Mouse (Mus musculus) C2C12 (cell line): ENCODE measurements at regions not wholly inside any gene's neighbourhood (a gene's known extent, or its start where the extent isn't known, plus 50 kb on each side); places are given as distances from the start of the nearest gene placed in this dataset.

ENCODE experiments used
- CTCF ChIP-seq: IDR thresholded peaks from one replicate; pipeline ENCODE4 v1.5.1; 2011; ENCODE audit not compliant: control insufficient read depth, insufficient read depth, insufficient read length
- MYOG ChIP-seq: IDR thresholded peaks from one replicate; pipeline ENCODE4 v1.6.1; 2011; ENCODE audit not compliant: control insufficient read depth, insufficient read length; ENCODE audit errors: extremely low read depth

- TF ChIP-seq MYOG, result no peak
- no peak for TF ChIP-seq CTCF
Measured at GRCm38 (mm10) chr13:37134518-37134917, 84.5 kb upstream of the F13a1 start.
